Mouse (Mus musculus) CH12.LX (cell line): ENCODE results near the gene Caln1. TPM values are rescaled to one million over a fixed set of nuclear protein-coding genes. Genes with fewer than 3 reads are reported as not detected.

Experiments used
- DNase-seq: peaks from one replicate; pipeline ENCODE4 v3.0.0-alpha.2; 2013; ENCODE audit errors: extremely low read depth
- H3K27ac ChIP-seq: 2 replicates; pipeline ENCODE4 v1.5.1; 2012; ENCODE audit warnings: low read depth, mild to moderate bottlenecking, control low read depth, moderate library complexity; ENCODE audit not compliant: insufficient read depth
- H3K27me3 ChIP-seq: replicated peaks from 2 replicates; pipeline ENCODE3; 2012; ENCODE audit warnings: inconsistent platforms
- H3K36me3 ChIP-seq, 2 experiments: replicated peaks in 1 of 2; 2 replicates each; pipeline versions ENCODE3 to v1.6.1; 2012; ENCODE audit warnings: inconsistent platforms in 1 of 2, low read length in 1 of 2, mild to moderate bottlenecking in 1 of 2, mixed read lengths in 1 of 2, moderate library complexity in 1 of 2; ENCODE audit not compliant: control insufficient read depth in 1 of 2, insufficient read depth in 1 of 2
- H3K4me1 ChIP-seq, 2 experiments: 2 replicates each; pipeline ENCODE4 v1.6.1; 2012; ENCODE audit warnings: inconsistent platforms in 1 of 2, moderate library complexity in 1 of 2; ENCODE audit not compliant: insufficient read depth in 2 of 2, control insufficient read depth in 1 of 2
- H3K4me2 ChIP-seq: 2 replicates; pipeline ENCODE4 v1.6.1; 2012; ENCODE audit warnings: low read depth, mild to moderate bottlenecking, control low read depth; ENCODE audit not compliant: poor library complexity, insufficient read depth, severe bottlenecking
- H3K4me3 ChIP-seq, 3 experiments: fragments of 150-350 bp in 1 of 3; sonication (generic) in 1 of 3; replicated peaks in 1 of 3; 2 replicates each; pipeline versions ENCODE3 to v1.5.1; 2011 to 2012; ENCODE audit warnings: low read depth in 2 of 3, low read length in 2 of 3, mild to moderate bottlenecking in 2 of 3, moderate library complexity in 2 of 3, control low read depth in 1 of 3, improper control_type of control experiment in 1 of 3, inconsistent platforms in 1 of 3, mixed read lengths in 1 of 3; ENCODE audit not compliant: poor library complexity in 1 of 3
- H3K79me2 ChIP-seq: replicated peaks from 2 replicates; pipeline ENCODE4 v1.6.1; 2012; ENCODE audit warnings: mild to moderate bottlenecking, moderate library complexity; ENCODE audit not compliant: control insufficient read depth, poor library complexity, insufficient read depth, severe bottlenecking; ENCODE audit errors: extremely low read depth
- H3K9ac ChIP-seq: 2 replicates; pipeline ENCODE4 v1.6.1; 2012; ENCODE audit warnings: low read depth, mild to moderate bottlenecking, control low read depth, moderate library complexity; ENCODE audit not compliant: insufficient read depth
- H3K9me3 ChIP-seq: replicated peaks from 2 replicates; pipeline ENCODE3; 2012; ENCODE audit warnings: low read length, inconsistent platforms, mixed read lengths
- BHLHE40 ChIP-seq: IDR thresholded peaks from 2 replicates; pipeline ENCODE4 v1.6.1; 2011; ENCODE audit warnings: mild to moderate bottlenecking, low read depth, low read length, improper control_type of control experiment
- CHD2 ChIP-seq: IDR thresholded peaks from 2 replicates; pipeline ENCODE4 v1.6.1; 2011; ENCODE audit warnings: low read length, improper control_type of control experiment
- ELF1 ChIP-seq: IDR thresholded peaks from 2 replicates; pipeline ENCODE4 v1.6.1; 2014; ENCODE audit warnings: low read depth, mild to moderate bottlenecking, inconsistent platforms, low read length, improper control_type of control experiment
- EP300 ChIP-seq: IDR thresholded peaks from 2 replicates; pipeline ENCODE4 v1.6.1; 2011; ENCODE audit warnings: low read length, improper control_type of control experiment
- GABPA ChIP-seq: IDR thresholded peaks from 2 replicates; pipeline ENCODE4 v1.6.1; 2012; ENCODE audit warnings: low read depth, low read length, improper control_type of control experiment, inconsistent platforms; ENCODE audit not compliant: insufficient replicate concordance
- JUN ChIP-seq: IDR thresholded peaks from 2 replicates; pipeline ENCODE4 v1.6.1; 2011; ENCODE audit warnings: low read depth, mild to moderate bottlenecking, low read length, improper control_type of control experiment, moderate library complexity; ENCODE audit not compliant: insufficient read depth
- MAX ChIP-seq: IDR thresholded peaks from 2 replicates; pipeline ENCODE4 v1.6.1; 2011; ENCODE audit warnings: low read length, improper control_type of control experiment
- MXI1 ChIP-seq: IDR thresholded peaks from 2 replicates; pipeline ENCODE4 v1.6.1; 2011; ENCODE audit warnings: mild to moderate bottlenecking, low read depth, low read length, improper control_type of control experiment
- MYC ChIP-seq: IDR thresholded peaks from 2 replicates; pipeline ENCODE4 v1.6.1; 2011; ENCODE audit warnings: low read depth, mild to moderate bottlenecking, improper control_type of control experiment, low read length
- NELFE ChIP-seq: IDR thresholded peaks from 2 replicates; pipeline ENCODE4 v1.6.1; 2011; ENCODE audit warnings: low read depth, low read length, improper control_type of control experiment
- NRF1 ChIP-seq: IDR thresholded peaks from 2 replicates; pipeline ENCODE4 v1.6.1; 2014; ENCODE audit warnings: low read depth, mild to moderate bottlenecking, inconsistent platforms, low read length, improper control_type of control experiment, moderate library complexity
- POLR2AphosphoS2 ChIP-seq: IDR thresholded peaks from 2 replicates; pipeline ENCODE4 v1.6.1; 2011; ENCODE audit warnings: low read depth, low read length, improper control_type of control experiment
- RAD21 ChIP-seq: IDR thresholded peaks from 2 replicates; pipeline ENCODE4 v1.6.1; 2011; ENCODE audit warnings: low read depth, mild to moderate bottlenecking, low read length, improper control_type of control experiment, moderate library complexity
- SIN3A ChIP-seq: IDR thresholded peaks from 2 replicates; pipeline ENCODE4 v1.6.1; 2012; ENCODE audit warnings: low read length, improper control_type of control experiment, inconsistent platforms
- TBP ChIP-seq: conservative IDR thresholded peaks from 2 replicates; pipeline ENCODE4 v1.6.1; 2011; ENCODE audit warnings: low read depth, low read length, improper control_type of control experiment
- UBTF ChIP-seq: IDR thresholded peaks from 2 replicates; pipeline ENCODE4 v1.6.1; 2012; ENCODE audit warnings: low read depth, mild to moderate bottlenecking, inconsistent platforms, low read length, improper control_type of control experiment, moderate library complexity
- ZC3H11A ChIP-seq: IDR thresholded peaks from 2 replicates; pipeline ENCODE4 v1.6.1; 2012; ENCODE audit warnings: low read depth, mild to moderate bottlenecking, inconsistent platforms, low read length, improper control_type of control experiment
- ZKSCAN1 ChIP-seq: IDR thresholded peaks from 2 replicates; pipeline ENCODE4 v1.6.1; 2012; ENCODE audit warnings: low read depth, inconsistent platforms, low read length, improper control_type of control experiment, borderline replicate concordance
- ZMIZ1 ChIP-seq: IDR thresholded peaks from 2 replicates; pipeline ENCODE4 v1.6.1; 2012; ENCODE audit warnings: low read depth, mild to moderate bottlenecking, inconsistent platforms, low read length, improper control_type of control experiment
- dilution Hi-C: fragments of 300-500 bp; cut with MboI; formaldehyde crosslinking; loops from 2 replicates; pipeline ENCODE4 v1.14.3; 2020; ENCODE audit warnings: low sequenced_read_pairs; ENCODE audit not compliant: extremely low pct_unique_long_range_greater_than_20kb, extremely low pct_ligation_motif_present
- in situ Hi-C: fragments of 300-500 bp; cut with MboI; formaldehyde crosslinking; loops from 3 replicates; pipeline ENCODE4 v1.14.3; 2019; ENCODE audit warnings: low sequenced_read_pairs, low pct_ligation_motif_present, low pct_unique_long_range_greater_than_20kb, mixed read lengths
- polyA plus RNA-seq: library from polyadenylated mRNA; unstranded; fragments of >175 nt; gene quantifications from 2 replicates; pipeline ENCODE4 v1.2.1, GENCODE M21; 2012; ENCODE audit warnings: low read depth; ENCODE audit not compliant: insufficient read length
- total RNA-seq, 2 experiments: library from RNA; depleted of rRNA; stranded (reverse); fragments of 300-350 nt in 1 of 2; fragments of >200 nt in 1 of 2; gene quantifications; 2 replicates each; pipeline ENCODE4 v1.2.3; 2012 to 2014

The Caln1 gene
- total and polyA plus RNA-seq, 3 experiments = under 0.01 TPM; not detected in 2

DNA sequence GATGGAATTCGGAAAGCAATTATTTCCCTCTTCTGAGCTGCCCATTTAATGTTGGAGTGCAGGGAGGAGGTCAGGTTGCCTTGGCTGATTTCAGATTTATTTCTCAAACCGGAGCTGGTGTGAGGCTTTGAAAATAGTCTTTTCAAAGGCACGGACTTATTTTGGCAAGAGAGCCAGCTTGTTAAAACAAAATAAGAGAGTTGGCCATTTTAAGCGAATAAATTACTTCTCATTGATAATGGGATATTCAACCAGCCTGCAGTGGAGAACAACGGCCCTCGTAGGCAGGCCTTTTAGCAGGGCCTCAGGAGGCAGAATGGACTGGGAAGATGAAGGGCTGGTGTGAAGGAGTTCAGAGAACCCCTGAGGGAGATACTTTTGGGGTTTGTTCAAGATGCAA is 227.3 kb downstream of the Caln1 start:
- Histone ChIP-seq H3K27ac (no peak overlapping the region), H3K9ac (no peak overlapping the region), H3K79me2 (no peaks in the 10 kb centered on the region), H3K4me2 (no peak overlapping the region), H3K4me1 (no peaks in the 10 kb centered on the region), H3K36me3 (no peaks in the 10 kb centered on the region), H3K27me3 (no peaks in the 10 kb centered on the region), H3K9me3 (peaks cover 53% of the 10 kb centered on the region), H3K4me3 (no peak overlapping the region)
- in situ Hi-C loops (no loop called here), dilution Hi-C loops (no loop called here)
- TF ChIP-seq ZC3H11A (no peak), TBP (no peak), ELF1 (no peak), NELFE (no peak), JUN (no peak), POLR2AphosphoS2 (no peak), MYC (no peak), ZMIZ1 (no peak), MAX (no peak), UBTF (no peak), RAD21 (no peak), SIN3A (no peak), CHD2 (no peak), ZKSCAN1 (no peak), NRF1 (no peak)
- DNase-seq = no peak

DNA sequence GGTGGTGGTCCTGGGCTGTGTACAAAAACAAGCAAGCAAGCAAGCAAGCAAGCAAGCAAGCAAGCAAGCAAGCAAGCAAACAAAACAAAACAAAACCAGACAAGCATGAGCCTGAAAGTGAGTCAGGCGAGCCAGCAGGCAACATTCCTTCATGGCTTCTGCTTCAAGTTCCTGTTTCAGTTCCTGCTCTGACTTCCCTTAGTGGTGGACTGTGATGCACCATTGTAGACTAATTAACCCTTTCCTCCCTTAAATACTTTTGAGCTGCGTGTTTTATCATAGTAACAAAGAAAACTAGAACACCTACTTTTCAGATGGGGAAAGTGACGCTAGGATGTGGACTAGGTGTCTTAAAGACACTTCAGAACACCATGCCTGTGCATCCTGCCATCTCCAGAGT is 244.4 kb downstream of the Caln1 start:
- no peak overlapping the region for H3K4me2 ChIP-seq
- TF ChIP-seq BHLHE40 (0 out of 2 replicates have a peak, but pooled peaks have one; percentile 45), GABPA (no peak), MXI1 (0 out of 2 replicates have a peak, but pooled peaks have one; percentile 22), CHD2 (no peak), EP300 (peak; percentile 56)
- TF ChIP-seq, all 38 proteins: peak for 3
- no peak overlapping the region for H3K27ac ChIP-seq
- no peak overlapping the region for H3K9ac ChIP-seq
- peaks cover 0 to 10% of the 10 kb centered on the region in 2 experiments; a peak in 1 of 4 replicates for H3K4me1 ChIP-seq
- no peaks in the 10 kb centered on the region for H3K27me3 ChIP-seq
- peaks cover 52% of the 10 kb centered on the region for H3K9me3 ChIP-seq
- H3K36me3 ChIP-seq = no peaks in the 10 kb centered on the region
- dilution Hi-C loops (no loop called here), in situ Hi-C loops (loop anchor here (10.0 kb wide), 1 partner anchor 241 kb away; no protein-coding TSS in a partner anchor)
- H3K4me3 ChIP-seq = no peak overlapping the region
- DNase-seq = peak; percentile 45
- H3K79me2 ChIP-seq = no peaks in the 10 kb centered on the region; the same call in 1 of the 2 replicates
